Mouse (Mus musculus) midbrain, embryonic 16.5 days (tissue): ENCODE results near the gene Edc4. TPM values are rescaled to one million over a fixed set of nuclear protein-coding genes. Genes with fewer than 3 reads are reported as not detected.
A peak's percentile ranks its signal among the peaks of the same experiment; 100 is the strongest.
"Not testable (repeated sequence)": the region's sequence is repeated elsewhere in the genome, so short reads cannot be mapped to it uniquely, and the experiment has no call there.

Source experiments
- ATAC-seq: fragments of 200-750 bp; cut with Nextera tagmentation; 2 replicates; pipeline ENCODE4 v1.8.0; 2017; ENCODE audit warnings: moderate TSS enrichment
- H3K27ac ChIP-seq: fragments of 300-500 bp; sonication (generic); 2 replicates; pipeline ENCODE4 v1.5.1; 2014; ENCODE audit warnings: mild to moderate bottlenecking, low read length, mixed read lengths
- H3K27me3 ChIP-seq: fragments of 300-500 bp; sonication (generic); 2 replicates; pipeline ENCODE4 v1.6.1; 2014; ENCODE audit warnings: low read depth, low read length, mixed read lengths; ENCODE audit not compliant: control insufficient read depth, insufficient read depth
- H3K36me3 ChIP-seq: fragments of 300-500 bp; sonication (generic); 2 replicates; pipeline ENCODE4 v1.6.1; 2014; ENCODE audit warnings: mild to moderate bottlenecking, low read length, moderate library complexity, mixed read lengths; ENCODE audit not compliant: control insufficient read depth, insufficient read depth
- H3K4me1 ChIP-seq: fragments of 300-500 bp; sonication (generic); 2 replicates; pipeline ENCODE4 v1.6.1; 2014; ENCODE audit warnings: mild to moderate bottlenecking, low read length, mixed read lengths; ENCODE audit not compliant: control insufficient read depth, insufficient read depth
- H3K4me2 ChIP-seq: fragments of 300-500 bp; sonication (generic); 2 replicates; pipeline ENCODE4 v1.6.1; 2014; ENCODE audit warnings: mild to moderate bottlenecking, low read length, mixed read lengths
- H3K4me3 ChIP-seq: fragments of 300-500 bp; sonication (generic); 2 replicates; pipeline ENCODE4 v1.5.1; 2014; ENCODE audit warnings: low read depth, mild to moderate bottlenecking, low read length, moderate library complexity, mixed read lengths
- H3K9ac ChIP-seq: fragments of 300-500 bp; sonication (generic); 2 replicates; pipeline ENCODE4 v1.6.1; 2014; ENCODE audit warnings: low read depth, low read length, mixed read lengths
- H3K9me3 ChIP-seq: fragments of 300-500 bp; sonication (generic); replicated peaks from 2 replicates; pipeline ENCODE4 v1.6.1; 2014; ENCODE audit warnings: mild to moderate bottlenecking, low read length, mixed read lengths; ENCODE audit not compliant: control insufficient read depth, poor library complexity, severe bottlenecking
- WGBS: fragments of 180-500 bp; shearing (Covaris S2); extraction: QIAGEN DNeasy Blood & Tissue Kit; methylation state at CpG from one replicate; pipeline ENCODE4 v1.1.7; 2014; 5-methylcytosine and 5-hydroxymethylcytosine counted together
- polyA plus RNA-seq: library from polyadenylated mRNA; unstranded; fragments of >200 nt; fragmentation: Nextera tagmentation; extraction: Ambion mirVana; gene quantifications from 2 replicates; pipeline ENCODE4 v1.2.1, GENCODE M21; 2015

The Edc4 gene
- 55.5 and 56.9 TPM in 2 replicates for polyA plus RNA-seq

DNA sequence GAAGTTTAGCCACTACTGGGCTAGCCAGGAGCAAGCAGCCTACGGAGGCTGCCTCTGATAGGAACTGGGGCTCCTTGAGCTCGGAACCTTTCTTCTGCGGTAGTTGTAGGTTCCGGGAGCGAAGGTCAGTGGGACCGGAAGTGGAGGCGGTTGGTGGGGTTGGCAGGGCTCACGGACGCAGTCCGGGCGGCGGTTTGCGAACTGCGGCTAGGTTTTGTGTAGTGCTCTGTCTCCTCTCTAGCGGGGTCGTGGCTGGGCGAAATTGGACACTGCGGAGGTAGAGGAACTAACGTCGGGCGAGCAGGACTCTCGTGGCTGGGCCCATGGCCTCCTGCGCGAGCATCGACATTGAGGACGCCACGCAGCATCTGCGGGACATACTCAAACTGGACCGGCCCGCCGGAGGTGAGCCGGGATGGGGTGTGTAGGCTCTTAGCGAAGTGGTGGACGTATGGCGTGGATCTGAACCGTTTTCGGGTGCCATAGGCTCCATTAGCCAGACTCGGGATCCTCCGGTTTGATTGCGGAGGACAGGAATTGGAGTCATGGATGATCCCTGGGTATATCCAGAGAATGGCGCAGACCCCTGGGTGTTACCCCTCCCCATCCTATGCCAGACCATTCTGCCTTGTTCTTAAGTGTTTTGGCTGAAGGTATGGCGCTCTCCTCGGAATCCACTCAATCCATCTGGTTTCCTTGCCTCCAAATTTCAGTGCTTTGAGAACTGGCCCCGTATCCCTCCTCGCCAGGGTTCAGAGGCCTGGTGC is at the start of gene Edc4:
Gene Edc4 (plus strand): TSS at position 128 of the 767 bp plus-strand sequence.
- ATAC-seq, result peak; percentile 84
- Histone ChIP-seq H3K9me3 (no peaks in the 10 kb centered on the region), H3K4me3 (peak within 1 kb of the TSS; percentile 76), H3K36me3 (peaks cover 27% of the 10 kb centered on the region), H3K4me1 (peaks cover 29% of the 10 kb centered on the region), H3K27me3 (no peaks in the 10 kb centered on the region), H3K4me2 (peak within 1 kb of the TSS; percentile 75), H3K9ac (peak within 1 kb of the TSS; percentile 86), H3K27ac (peak within 1 kb of the TSS; percentile 53)
- WGBS, result under 1% methylated on average over 45 of the region's 45 CpGs

DNA sequence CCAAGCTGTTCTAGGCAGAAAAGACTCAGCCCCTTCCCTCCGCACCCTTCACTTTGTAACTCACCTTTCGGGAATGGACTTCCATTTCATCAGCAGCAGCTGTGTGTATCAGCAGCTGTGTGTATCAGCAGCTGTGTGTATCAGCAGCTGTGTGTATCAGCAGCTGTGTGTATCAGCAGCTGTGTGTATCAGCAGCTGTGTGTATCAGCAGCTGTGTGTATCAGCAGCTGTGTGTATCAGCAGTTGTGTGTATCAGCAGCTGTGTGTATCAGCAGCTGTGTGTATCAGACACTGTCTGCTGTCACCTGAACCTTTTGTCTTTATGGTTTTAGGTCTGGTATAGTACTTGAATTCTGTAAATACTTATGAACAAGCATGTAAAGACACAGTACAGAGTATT is 46.9 kb upstream of the Edc4 start:
- H3K9me3 ChIP-seq, H3K27ac ChIP-seq, H3K4me3 ChIP-seq, H3K4me1 ChIP-seq, H3K9ac ChIP-seq, H3K4me2 ChIP-seq, H3K27me3 ChIP-seq, ATAC-seq, H3K36me3 ChIP-seq: not testable (repeated sequence)
- WGBS, result 87% methylated on average over 2 of the region's 2 CpGs

DNA sequence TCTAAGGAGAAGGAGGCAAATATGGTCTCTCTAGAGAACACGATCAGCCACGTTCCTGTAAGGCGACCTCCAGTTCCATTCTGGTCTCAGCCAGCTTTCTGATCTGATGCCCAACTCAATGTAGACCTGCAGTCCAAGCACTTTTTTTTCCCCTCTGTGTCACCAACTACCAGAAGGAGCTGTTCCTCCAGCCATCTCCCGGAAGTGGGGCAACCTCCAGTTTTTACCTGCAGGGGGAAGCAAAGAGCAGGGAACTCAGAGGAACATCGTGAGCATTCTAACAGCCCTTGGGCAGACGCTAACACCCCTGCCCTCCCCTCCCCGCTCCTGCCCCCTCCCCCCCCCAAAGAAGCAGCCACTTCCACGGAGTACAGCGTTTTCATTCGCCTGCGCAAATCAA is 45.4 kb upstream of the Edc4 start:
- Histone ChIP-seq H3K27me3 (no peaks in the 10 kb centered on the region), H3K27ac (no peak overlapping the region), H3K9me3 (no peaks in the 10 kb centered on the region), H3K4me1 (no peaks in the 10 kb centered on the region), H3K9ac (no peak overlapping the region), H3K36me3 (no peaks in the 10 kb centered on the region), H3K4me3 (no peak overlapping the region), H3K4me2 (no peak overlapping the region)
- WGBS, result 28% methylated on average over 11 of the region's 11 CpGs
- ATAC-seq, result no peak

DNA sequence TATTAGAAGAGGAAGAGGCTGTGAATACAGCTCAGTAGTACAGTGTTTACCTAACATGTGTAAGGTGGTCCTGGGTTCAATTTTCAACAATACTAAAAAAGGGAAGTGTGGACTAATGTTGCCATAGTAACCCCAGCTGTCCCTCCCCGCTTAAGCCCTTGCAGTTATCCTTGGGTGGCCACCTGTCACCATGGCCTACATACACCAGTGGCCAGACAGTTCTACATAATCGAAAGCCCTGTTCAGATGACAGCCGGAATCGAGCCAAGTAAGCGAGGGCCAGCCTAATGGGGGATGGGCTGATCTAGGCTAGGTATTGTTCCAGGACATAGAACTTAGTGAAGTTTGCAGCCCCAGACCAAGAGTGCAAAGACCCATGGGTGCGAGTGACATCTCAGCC is 43.7 kb upstream of the Edc4 start:
- WGBS, result 78% methylated on average over 6 of the region's 6 CpGs
- Histone ChIP-seq H3K27me3 (no peaks in the 10 kb centered on the region), H3K36me3 (no peaks in the 10 kb centered on the region)

DNA sequence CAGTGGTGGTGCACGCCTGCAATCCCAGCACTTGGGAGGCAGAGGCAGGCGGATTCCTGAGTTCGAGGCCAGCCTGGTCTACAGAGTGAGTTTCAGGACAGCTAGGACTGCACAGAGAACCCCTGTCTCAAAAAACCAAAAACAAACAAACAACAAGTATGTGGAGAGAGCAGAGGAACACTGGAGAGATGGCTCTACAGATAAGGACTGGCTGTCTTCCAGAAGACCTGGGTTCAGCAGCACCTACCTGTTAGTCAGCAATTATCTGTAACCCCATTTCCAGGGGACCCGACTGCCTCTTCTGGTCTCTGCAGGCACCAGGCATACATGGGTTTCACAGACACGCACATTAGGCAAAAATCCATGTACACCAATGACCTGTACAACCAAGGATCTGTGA is 41.5 kb upstream of the Edc4 start:
- no peaks in the 10 kb centered on the region for H3K9me3 ChIP-seq
- no peaks in the 10 kb centered on the region for H3K4me1 ChIP-seq
- H3K9ac ChIP-seq, result no peak overlapping the region
- peaks cover 8% of the 10 kb centered on the region for H3K36me3 ChIP-seq
- H3K4me2 ChIP-seq, result no peak overlapping the region
- no peak overlapping the region for H3K4me3 ChIP-seq
- H3K27ac ChIP-seq, result no peak overlapping the region
- 94% methylated on average over 5 of the region's 5 CpGs for WGBS
- no peak for ATAC-seq
- no peaks in the 10 kb centered on the region for H3K27me3 ChIP-seq

More for the DNA sequence above, 43.7 kb upstream of the Edc4 start:
- H3K4me1 ChIP-seq, result no peaks in the 10 kb centered on the region
- H3K9me3 ChIP-seq, result no peaks in the 10 kb centered on the region
- no peak overlapping the region for H3K9ac ChIP-seq
- no peak overlapping the region for H3K4me2 ChIP-seq
- H3K4me3 ChIP-seq, result no peak overlapping the region
- H3K27ac ChIP-seq, result no peak overlapping the region
- no peak for ATAC-seq

DNA sequence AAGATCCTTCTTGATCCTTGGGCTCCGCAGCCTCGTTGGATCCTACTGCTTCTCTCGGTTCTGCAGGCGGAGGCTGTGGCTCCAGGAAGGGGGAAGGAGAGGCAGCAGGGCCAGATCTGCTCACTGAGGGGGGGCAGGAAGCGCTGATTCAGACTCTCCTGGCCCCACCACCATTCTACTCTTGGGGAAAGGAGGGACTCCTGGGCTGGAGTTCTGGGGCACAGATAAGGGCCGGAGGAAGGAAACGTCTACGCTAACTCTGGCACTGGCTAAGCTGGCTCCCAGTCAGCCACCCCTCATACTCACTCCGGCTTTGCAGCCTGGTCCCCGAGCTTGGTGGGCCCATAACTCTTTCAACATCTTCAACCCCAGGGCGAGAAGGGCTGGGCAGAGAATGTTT is 34.0 kb upstream of the Edc4 start:
- peaks cover 33% of the 10 kb centered on the region for H3K36me3 ChIP-seq
- H3K9me3 ChIP-seq, result no peaks in the 10 kb centered on the region
- H3K4me3 ChIP-seq, result no peak overlapping the region
- peaks cover 8% of the 10 kb centered on the region for H3K4me1 ChIP-seq
- WGBS, result 89% methylated on average over 11 of the region's 11 CpGs
- no peak for ATAC-seq
- no peak overlapping the region for H3K4me2 ChIP-seq
- no peak overlapping the region for H3K27ac ChIP-seq
- H3K27me3 ChIP-seq, result no peaks in the 10 kb centered on the region
- H3K9ac ChIP-seq, result no peak overlapping the region

DNA sequence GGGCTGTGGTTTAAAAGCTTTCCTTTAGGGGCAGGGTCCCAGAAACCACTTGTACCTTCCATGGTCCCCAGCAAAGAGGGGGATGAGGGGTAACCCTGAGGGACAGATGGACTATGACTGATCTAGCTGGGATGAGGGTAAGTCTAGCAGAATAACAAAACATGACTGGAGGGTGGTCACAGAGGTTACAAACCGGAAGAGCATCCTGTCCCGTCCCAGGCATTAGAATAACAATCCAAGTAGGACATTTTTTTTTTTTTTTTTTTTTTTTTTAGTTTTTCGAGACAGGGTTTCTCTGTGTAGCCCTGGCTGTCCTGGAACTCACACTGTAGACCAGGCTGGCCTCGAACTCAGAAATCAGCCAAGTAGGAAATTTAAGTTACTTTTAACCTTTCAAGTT is 30.7 kb upstream of the Edc4 start:
- H3K27me3 ChIP-seq, result no peaks in the 10 kb centered on the region
- H3K4me2 ChIP-seq, result no peak overlapping the region
- H3K9me3 ChIP-seq, result no peaks in the 10 kb centered on the region
- H3K4me1 ChIP-seq, result peaks cover 10% of the 10 kb centered on the region
- no peak overlapping the region for H3K9ac ChIP-seq
- no peak overlapping the region for H3K4me3 ChIP-seq
- peaks cover 20% of the 10 kb centered on the region for H3K36me3 ChIP-seq
- ATAC-seq, result no peak
- H3K27ac ChIP-seq, result no peak overlapping the region
- 86% methylated on average over 4 of the region's 4 CpGs for WGBS

DNA sequence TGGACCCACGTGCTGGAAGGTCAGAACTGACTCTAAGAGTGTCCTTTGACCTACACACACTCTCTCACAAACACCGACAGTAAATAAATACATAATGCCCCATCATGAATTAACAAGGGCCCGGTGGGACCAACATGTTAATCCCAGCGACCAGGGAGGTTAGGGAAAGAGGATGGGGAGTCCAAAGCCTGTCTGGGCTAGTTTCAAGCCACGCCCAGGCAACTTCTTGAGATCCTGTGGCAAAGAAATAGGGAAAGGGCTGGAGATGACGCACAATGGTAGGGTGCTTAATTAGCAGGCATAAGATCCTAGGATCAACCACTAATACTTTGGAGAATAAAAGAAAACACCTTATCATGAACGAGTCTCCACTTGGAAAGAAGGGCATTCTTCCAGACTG is 30.1 kb upstream of the Edc4 start:
- no peaks in the 10 kb centered on the region for H3K9me3 ChIP-seq
- H3K4me3 ChIP-seq, result no peak overlapping the region
- ATAC-seq, result no peak
- no peak overlapping the region for H3K27ac ChIP-seq
- H3K4me2 ChIP-seq, result peak overlapping the region; percentile 22
- H3K27me3 ChIP-seq, result no peaks in the 10 kb centered on the region
- peaks cover 18% of the 10 kb centered on the region for H3K36me3 ChIP-seq
- peaks cover 10% of the 10 kb centered on the region for H3K4me1 ChIP-seq
- no peak overlapping the region for H3K9ac ChIP-seq
- WGBS, result 85% methylated on average over 7 of the region's 7 CpGs

DNA sequence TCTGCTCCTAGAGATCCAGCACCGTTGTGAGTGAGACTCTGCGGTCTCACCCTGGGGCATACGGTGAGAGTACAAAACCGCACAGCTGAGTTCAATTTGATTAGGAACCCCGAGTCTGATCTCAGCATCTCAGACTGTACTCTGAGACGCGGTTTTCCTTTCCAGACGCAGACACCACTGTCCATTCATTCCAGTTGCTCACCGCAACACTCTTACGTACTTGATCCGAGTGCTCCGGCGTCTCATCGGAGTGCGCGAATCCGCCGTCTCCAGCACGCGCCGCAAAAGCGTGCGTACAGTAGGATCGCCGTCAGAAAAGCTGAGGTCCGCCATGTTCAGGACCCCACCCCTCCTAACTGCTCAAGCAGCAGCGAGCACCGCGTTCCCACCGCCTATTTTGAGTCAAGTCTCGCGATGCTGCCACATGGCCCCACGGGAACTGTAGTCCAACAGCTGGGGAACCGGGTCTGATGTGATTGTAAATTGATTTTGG is 29.0 kb upstream of the Edc4 start:
- peak overlapping the region; percentile 81 for H3K9ac ChIP-seq
- H3K27ac ChIP-seq, result peak overlapping the region; percentile 82
- H3K4me3 ChIP-seq, result peak overlapping the region; percentile 77
- no peaks in the 10 kb centered on the region for H3K27me3 ChIP-seq
- peaks cover 10% of the 10 kb centered on the region for H3K36me3 ChIP-seq
- WGBS, result under 1% methylated on average over 34 of the region's 34 CpGs
- no peaks in the 10 kb centered on the region for H3K9me3 ChIP-seq
- H3K4me2 ChIP-seq, result peak overlapping the region; percentile 83
- peak; percentile 86 for ATAC-seq
- H3K4me1 ChIP-seq, result peaks cover 21% of the 10 kb centered on the region
